Mouse (Mus musculus): ENCODE measurements at regions not wholly inside any gene's neighbourhood (a gene's known extent, or its start where the extent isn't known, plus 50 kb on each side); places are given as distances from the start of the nearest gene placed in this dataset.

GRCm38 (mm10) chr1:121842381-121843075, 274.7 kb upstream of the Ddx18 start:
- ATAC-seq (ENCODE audit: low FRiP score, low TSS enrichment) (no peak), DNase-seq (no peak)

DNA sequence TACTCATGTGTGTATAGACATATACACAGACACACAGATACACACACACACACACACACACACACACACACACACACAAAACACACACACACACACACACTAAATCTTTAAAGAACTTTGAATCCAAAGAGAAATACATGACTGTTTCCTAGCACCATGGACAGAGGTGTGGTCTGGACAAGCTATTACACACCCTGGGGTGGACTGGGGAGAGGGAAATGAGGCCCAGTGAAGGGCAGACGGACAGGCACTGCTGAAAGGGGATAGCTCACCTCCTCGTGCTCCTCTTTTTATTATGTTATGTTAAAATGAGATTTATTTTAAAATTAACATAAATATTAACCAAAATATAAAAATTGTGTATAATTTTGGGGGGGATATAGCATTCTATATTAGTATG, 265.8 kb upstream of the Ddx18 start:
- Histone ChIP-seq H3K27me3 (ENCODE audit: control insufficient read depth, insufficient read depth, low read length) (no peaks in the 10 kb centered on the region), H3K4me1 (ENCODE audit: control insufficient read depth, insufficient read depth, low read length) (no peaks in the 10 kb centered on the region), H3K4me2 (ENCODE audit: low read length) (no peak overlapping the region), H3K27ac (replicated peaks; ENCODE audit: low read depth, low read length) (no peak overlapping the region), H3K9me3 (ENCODE audit: control insufficient read depth, low read length) (no peaks in the 10 kb centered on the region), H3K9ac (replicated peaks; ENCODE audit: low read length) (no peak overlapping the region), H3K36me3 (ENCODE audit: control insufficient read depth, insufficient read depth, low read length) (no peaks in the 10 kb centered on the region), H3K4me3 (replicated peaks; ENCODE audit: low read depth, low read length) (no peak overlapping the region)
- DNase-seq (no peak), ATAC-seq (ENCODE audit: low FRiP score, low TSS enrichment) (no peak)
- 59% methylated on average over 2 of the region's 2 CpGs for WGBS

More at GRCm38 (mm10) chr1:121842381-121843075, 274.7 kb upstream of the Ddx18 start:
- Histone ChIP-seq H3K4me1 (ENCODE audit: control insufficient read depth, insufficient read depth, low read length) (no peaks in the 10 kb centered on the region), H3K4me2 (ENCODE audit: low read length) (no peak overlapping the region), H3K36me3 (ENCODE audit: control insufficient read depth, insufficient read depth, low read length) (no peaks in the 10 kb centered on the region), H3K27ac (replicated peaks; ENCODE audit: low read depth, low read length) (no peak overlapping the region), H3K4me3 (replicated peaks; ENCODE audit: low read depth, low read length) (no peak overlapping the region), H3K9ac (replicated peaks; ENCODE audit: low read length) (no peak overlapping the region), H3K9me3 (ENCODE audit: control insufficient read depth, low read length) (no peaks in the 10 kb centered on the region), H3K27me3 (ENCODE audit: control insufficient read depth, insufficient read depth, low read length) (no peaks in the 10 kb centered on the region)
- WGBS = 66% methylated on average over 3 of the region's 3 CpGs

GRCm38 (mm10) chr1:121830242-121830641, 262.5 kb upstream of the Ddx18 start:
- no peak overlapping the region for H3K4me3 ChIP-seq (replicated peaks; ENCODE audit: low read depth, low read length)
- H3K27ac ChIP-seq (replicated peaks; ENCODE audit: low read depth, low read length) = no peak overlapping the region
- H3K4me1 ChIP-seq (ENCODE audit: control insufficient read depth, insufficient read depth, low read length) = no peaks in the 10 kb centered on the region
- no peaks in the 10 kb centered on the region for H3K9me3 ChIP-seq (ENCODE audit: control insufficient read depth, low read length)
- no peak overlapping the region for H3K9ac ChIP-seq (replicated peaks; ENCODE audit: low read length)
- no peaks in the 10 kb centered on the region for H3K27me3 ChIP-seq (ENCODE audit: control insufficient read depth, insufficient read depth, low read length)
- 73% methylated on average over 2 of the region's 2 CpGs for WGBS
- ATAC-seq (ENCODE audit: low FRiP score, low TSS enrichment) = no peak
- no peak overlapping the region for H3K4me2 ChIP-seq (ENCODE audit: low read length)
- no peaks in the 10 kb centered on the region for H3K36me3 ChIP-seq (ENCODE audit: control insufficient read depth, insufficient read depth, low read length)
- peak; percentile 69 for DNase-seq

GRCm38 (mm10) chr1:121822950-121823349, 255.2 kb upstream of the Ddx18 start:
- no peak for ATAC-seq (ENCODE audit: low FRiP score, low TSS enrichment)
- Histone ChIP-seq H3K27me3 (ENCODE audit: control insufficient read depth, insufficient read depth, low read length) (no peaks in the 10 kb centered on the region), H3K4me1 (ENCODE audit: control insufficient read depth, insufficient read depth, low read length) (no peaks in the 10 kb centered on the region), H3K27ac (replicated peaks; ENCODE audit: low read depth, low read length) (no peak overlapping the region), H3K9me3 (ENCODE audit: control insufficient read depth, low read length) (no peaks in the 10 kb centered on the region), H3K4me3 (replicated peaks; ENCODE audit: low read depth, low read length) (no peak overlapping the region), H3K36me3 (ENCODE audit: control insufficient read depth, insufficient read depth, low read length) (no peaks in the 10 kb centered on the region), H3K4me2 (ENCODE audit: low read length) (no peak overlapping the region), H3K9ac (replicated peaks; ENCODE audit: low read length) (no peak overlapping the region)
- DNase-seq = no peak
- 94% methylated on average over 4 of the region's 4 CpGs for WGBS

- H3K9ac ChIP-seq (replicated peaks; ENCODE audit: low read length) = no peak overlapping the region
- ATAC-seq (ENCODE audit: low FRiP score, low TSS enrichment) = no peak
- WGBS = 73% methylated on average over 2 of the region's 2 CpGs
Measured at GRCm38 (mm10) chr1:121803338-121803737, 235.5 kb upstream of the Ddx18 start.

DNA sequence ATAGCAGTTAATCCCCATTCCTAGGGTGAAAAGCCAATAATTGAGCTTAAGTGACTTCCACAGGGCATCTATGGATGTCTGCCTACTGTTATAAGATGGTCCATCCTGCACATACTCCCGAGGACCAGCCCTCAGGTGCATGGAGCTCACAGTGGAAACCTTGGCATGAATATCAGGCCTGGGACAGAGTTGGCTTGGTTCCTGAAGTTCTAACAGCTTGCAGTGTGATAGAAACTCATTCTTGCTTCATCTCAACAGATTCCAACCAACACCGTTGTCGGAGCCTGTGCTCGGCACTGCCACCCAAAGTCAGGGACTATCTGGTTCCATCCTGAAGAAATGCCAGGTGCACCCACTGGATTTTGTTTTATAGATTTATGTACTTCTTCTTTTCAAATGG, 234.7 kb upstream of the Ddx18 start:
- no peaks in the 10 kb centered on the region for H3K36me3 ChIP-seq (ENCODE audit: control insufficient read depth, insufficient read depth, low read length)
- no peaks in the 10 kb centered on the region for H3K9me3 ChIP-seq (ENCODE audit: control insufficient read depth, low read length)
- ATAC-seq (ENCODE audit: low FRiP score, low TSS enrichment) = no peak
- H3K4me3 ChIP-seq (replicated peaks; ENCODE audit: low read depth, low read length) = no peak overlapping the region
- H3K9ac ChIP-seq (replicated peaks; ENCODE audit: low read length) = no peak overlapping the region
- H3K27ac ChIP-seq (replicated peaks; ENCODE audit: low read depth, low read length) = no peak overlapping the region
- WGBS = 95% methylated on average over 4 of the region's 4 CpGs
- no peaks in the 10 kb centered on the region for H3K4me1 ChIP-seq (ENCODE audit: control insufficient read depth, insufficient read depth, low read length)
- no peak for DNase-seq
- H3K27me3 ChIP-seq (ENCODE audit: control insufficient read depth, insufficient read depth, low read length) = no peaks in the 10 kb centered on the region
- no peak overlapping the region for H3K4me2 ChIP-seq (ENCODE audit: low read length)

More at GRCm38 (mm10) chr1:121803338-121803737, 235.5 kb upstream of the Ddx18 start:
- Histone ChIP-seq H3K4me1 (ENCODE audit: control insufficient read depth, insufficient read depth, low read length) (no peaks in the 10 kb centered on the region), H3K36me3 (ENCODE audit: control insufficient read depth, insufficient read depth, low read length) (no peaks in the 10 kb centered on the region), H3K4me3 (replicated peaks; ENCODE audit: low read depth, low read length) (no peak overlapping the region), H3K27ac (replicated peaks; ENCODE audit: low read depth, low read length) (no peak overlapping the region), H3K9me3 (ENCODE audit: control insufficient read depth, low read length) (no peaks in the 10 kb centered on the region), H3K4me2 (ENCODE audit: low read length) (no peak overlapping the region), H3K27me3 (ENCODE audit: control insufficient read depth, insufficient read depth, low read length) (no peaks in the 10 kb centered on the region)
- no peak for DNase-seq

DNA sequence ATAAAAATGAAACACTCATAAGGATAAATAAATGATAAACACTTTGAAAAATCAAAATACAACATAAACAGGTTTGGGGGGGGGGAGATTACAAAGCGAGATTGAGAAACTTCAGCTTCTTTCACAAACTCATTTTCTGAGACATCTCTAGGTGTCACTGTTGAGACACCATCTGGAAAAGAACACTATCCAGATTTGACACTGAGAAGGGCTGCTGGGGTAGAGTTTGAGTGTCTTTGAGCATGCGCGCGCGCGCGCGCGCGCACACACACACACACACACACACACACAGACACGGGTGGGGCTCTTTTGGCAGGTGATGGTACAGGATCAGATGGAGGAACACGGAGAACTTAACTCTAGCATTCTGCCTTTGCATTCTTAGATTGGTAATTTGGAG, 230.7 kb upstream of the Ddx18 start:
- H3K27ac ChIP-seq (replicated peaks; ENCODE audit: low read depth, low read length) = no peak overlapping the region
- 79% methylated on average over 12 of the region's 12 CpGs for WGBS
- DNase-seq (peak; percentile 63), ATAC-seq (ENCODE audit: low FRiP score, low TSS enrichment) (no peak)
- no peaks in the 10 kb centered on the region for H3K9me3 ChIP-seq (ENCODE audit: control insufficient read depth, low read length)
- no peaks in the 10 kb centered on the region for H3K4me1 ChIP-seq (ENCODE audit: control insufficient read depth, insufficient read depth, low read length)
- H3K4me3 ChIP-seq (replicated peaks; ENCODE audit: low read depth, low read length) = no peak overlapping the region
- H3K36me3 ChIP-seq (ENCODE audit: control insufficient read depth, insufficient read depth, low read length) = no peaks in the 10 kb centered on the region
- H3K9ac ChIP-seq (replicated peaks; ENCODE audit: low read length) = no peak overlapping the region
- H3K27me3 ChIP-seq (ENCODE audit: control insufficient read depth, insufficient read depth, low read length) = no peaks in the 10 kb centered on the region
- H3K4me2 ChIP-seq (ENCODE audit: low read length) = no peak overlapping the region

GRCm38 (mm10) chr1:121795024-121795786, 227.4 kb upstream of the Ddx18 start:
- DNase-seq = peak; percentile 56
- no peaks in the 10 kb centered on the region for H3K36me3 ChIP-seq (ENCODE audit: control insufficient read depth, insufficient read depth, low read length)
- H3K9ac ChIP-seq (replicated peaks; ENCODE audit: low read length) = no peak overlapping the region
- no peaks in the 10 kb centered on the region for H3K27me3 ChIP-seq (ENCODE audit: control insufficient read depth, insufficient read depth, low read length)
- H3K9me3 ChIP-seq (ENCODE audit: control insufficient read depth, low read length) = no peaks in the 10 kb centered on the region
- no peak overlapping the region for H3K4me3 ChIP-seq (replicated peaks; ENCODE audit: low read depth, low read length)
- 29% methylated on average over 11 of the region's 11 CpGs for WGBS
- peak; percentile 65; the same call in 1 of the 2 replicates for ATAC-seq (ENCODE audit: low FRiP score, low TSS enrichment)
- H3K4me1 ChIP-seq (ENCODE audit: control insufficient read depth, insufficient read depth, low read length) = no peaks in the 10 kb centered on the region
- H3K4me2 ChIP-seq (ENCODE audit: low read length) = no peak overlapping the region
- 0 out of 2 replicates have a peak overlapping the region, but pooled peaks have one; percentile 3 for H3K27ac ChIP-seq (replicated peaks; ENCODE audit: low read depth, low read length)

- no peak; the same call in 1 of the 2 replicates for ATAC-seq (ENCODE audit: low FRiP score, low TSS enrichment)
- no peak overlapping the region for H3K4me2 ChIP-seq (ENCODE audit: low read length)
- no peak overlapping the region for H3K9ac ChIP-seq (replicated peaks; ENCODE audit: low read length)
- no peaks in the 10 kb centered on the region for H3K36me3 ChIP-seq (ENCODE audit: control insufficient read depth, insufficient read depth, low read length)
- DNase-seq = peak; percentile 44
- 41% methylated on average over 3 of the region's 3 CpGs for WGBS
- no peaks in the 10 kb centered on the region for H3K4me1 ChIP-seq (ENCODE audit: control insufficient read depth, insufficient read depth, low read length)
- H3K27me3 ChIP-seq (ENCODE audit: control insufficient read depth, insufficient read depth, low read length) = no peaks in the 10 kb centered on the region
- H3K27ac ChIP-seq (replicated peaks; ENCODE audit: low read depth, low read length) = no peak overlapping the region
- H3K4me3 ChIP-seq (replicated peaks; ENCODE audit: low read depth, low read length) = no peak overlapping the region
- H3K9me3 ChIP-seq (ENCODE audit: control insufficient read depth, low read length) = no peaks in the 10 kb centered on the region
Measured at GRCm38 (mm10) chr1:121785631-121786030, 217.8 kb upstream of the Ddx18 start.
